Mouse (Mus musculus) ES-E14 (cell line): ENCODE data around the gene Adamts10.

Experiments
- CHD2 ChIP-seq: IDR thresholded peaks from 2 replicates; pipeline ENCODE4 v1.6.1; 2014; ENCODE audit warnings: mild to moderate bottlenecking, low read depth, low read length, inconsistent platforms
- HCFC1 ChIP-seq: IDR thresholded peaks from 2 replicates; pipeline ENCODE4 v1.6.1; 2012; ENCODE audit warnings: low read length, inconsistent platforms, borderline replicate concordance; ENCODE audit not compliant: insufficient read depth
- ZC3H11A ChIP-seq: IDR thresholded peaks from 2 replicates; pipeline ENCODE4 v1.6.1; 2012; ENCODE audit warnings: low read depth, mild to moderate bottlenecking, inconsistent platforms, low read length, borderline replicate concordance
- ZNF384 ChIP-seq: IDR thresholded peaks from 2 replicates; pipeline ENCODE4 v1.6.1; 2012; ENCODE audit warnings: low read depth, low read length, inconsistent platforms

GRCm38 (mm10) chr17:33586011-33586410, 62.0 kb downstream of the Adamts10 start:
- TF ChIP-seq ZNF384: no peak
- no peak for TF ChIP-seq HCFC1
- no peak for TF ChIP-seq CHD2
- TF ChIP-seq ZC3H11A: no peak
